In genomic region chr12:102438983-102439631, GRCm38 (mm10) we compare ENCODE assay signal across 8 mouse cellular contexts. TPM values are rescaled to one million over a fixed set of nuclear protein-coding genes. Genes with fewer than 3 reads are reported as not detected.
DNase-seq lines count a peak whose midpoint lies in the region; ATAC-seq lines count a peak whose summit lies in the region.

No protein-coding gene starts in this region.

- H3K4me1 ChIP-seq in heart, embryonic 13.5 days: peaks cover 28% of the 10 kb centered on the region
- H3K4me1 ChIP-seq in forebrain, embryonic 16.5 days (replicated peaks; ENCODE audit: control insufficient read depth, insufficient read depth, low read length): peaks cover 15% of the 10 kb centered on the region

- peak overlapping the region; percentile 75 for H3K4me3 ChIP-seq in heart, embryonic 13.5 days
- H3K4me3 ChIP-seq in forebrain, embryonic 16.5 days (replicated peaks; ENCODE audit: low read length): peak overlapping the region; percentile 53

- H3K9me3 ChIP-seq in heart, embryonic 13.5 days: no peaks in the 10 kb centered on the region
- no peaks in the 10 kb centered on the region for H3K9me3 ChIP-seq in forebrain, embryonic 16.5 days (ENCODE audit: control insufficient read depth, low read length)

- 0 out of 2 replicates have a peak, but pooled peaks have one; percentile 4 for ATAC-seq in heart, embryonic 13.5 days (ENCODE audit: extremely low read depth, insufficient number of reproducible peaks, low FRiP score, low TSS enrichment)
- ATAC-seq in forebrain, embryonic 16.5 days: peak; percentile 45
- ATAC-seq in megakaryocyte, adult 5-6 weeks (ENCODE audit: poor library complexity, severe bottlenecking): peak; percentile 23

- H3K27ac ChIP-seq in heart, embryonic 13.5 days (replicated peaks): peak overlapping the region; percentile 88
- H3K27ac ChIP-seq in forebrain, embryonic 16.5 days (ENCODE audit: low read length): no peak overlapping the region

- no peaks in the 10 kb centered on the region for H3K36me3 ChIP-seq in heart, embryonic 13.5 days
- no peaks in the 10 kb centered on the region for H3K36me3 ChIP-seq in forebrain, embryonic 16.5 days (ENCODE audit: control insufficient read depth, insufficient read depth)

- peak overlapping the region; percentile 87 for H3K9ac ChIP-seq in heart, embryonic 13.5 days
- peak overlapping the region; percentile 53 for H3K9ac ChIP-seq in forebrain, embryonic 16.5 days (replicated peaks; ENCODE audit: low read depth, low read length)

- no peak for DNase-seq in heart, adult 9 months (ENCODE audit: low spot score in 2 of 2)
- peak; percentile 32 for DNase-seq in ES-CJ7 (ENCODE audit: low read depth, low spot score)
- DNase-seq in embryo, embryonic 11 days: no peak
- DNase-seq in adipocyte (ENCODE audit: low spot score): no peak
- DNase-seq in adrenal gland, postnatal 36 days: no peak

- H3K27me3 ChIP-seq in heart, embryonic 13.5 days (replicated peaks): no peaks in the 10 kb centered on the region
- no peaks in the 10 kb centered on the region for H3K27me3 ChIP-seq in forebrain, embryonic 16.5 days (replicated peaks; ENCODE audit: control insufficient read depth, insufficient read depth, low read length)

- peak overlapping the region; percentile 78 for H3K4me2 ChIP-seq in heart, embryonic 13.5 days
- peak overlapping the region; percentile 59 for H3K4me2 ChIP-seq in forebrain, embryonic 16.5 days (ENCODE audit: low read length)

- 2% methylated on average over 20 of the region's 20 CpGs for WGBS in heart, embryonic 13.5 days
- 3% methylated on average over 20 of the region's 20 CpGs for WGBS in forebrain, embryonic 16.5 days

RNA-seq across cellular contexts. Expression of gene Lgmn, which starts 0.5 kb away (rescaled TPM):
- polyA plus RNA-seq in heart, embryonic 13.5 days (2015; fragmentation: Nextera tagmentation; extraction: Ambion mirVana): 119 and 122 TPM in 2 replicates
- polyA plus RNA-seq in forebrain, embryonic 16.5 days (2015; fragmentation: Nextera tagmentation; extraction: Ambion mirVana): 70.3 and 78.8 TPM in 2 replicates
- 37.6 and 39.2 TPM in 2 replicates for total RNA-seq in megakaryocyte, adult 5-6 weeks (2015)
- total RNA-seq in megakaryocyte, adult 5-6 weeks (2017): 28.7 and 33.0 TPM in 2 replicates
- total RNA-seq in adrenal gland, postnatal 36 days (2021): 100 to 1,000 TPM in 1 of 2 experiments, 10 to 100 TPM in 1; 92.0 to 125 TPM

RNA-seq across cellular contexts. Expression of gene Golga5, which starts 29.8 kb away (rescaled TPM):
- 22.3 and 22.8 TPM in 2 replicates for polyA plus RNA-seq in heart, embryonic 13.5 days (2015; fragmentation: Nextera tagmentation; extraction: Ambion mirVana)
- polyA plus RNA-seq in forebrain, embryonic 16.5 days (2015; fragmentation: Nextera tagmentation; extraction: Ambion mirVana): 33.2 and 35.5 TPM in 2 replicates
- 24.1 and 26.3 TPM in 2 replicates for total RNA-seq in megakaryocyte, adult 5-6 weeks (2015)
- 67.6 and 87.1 TPM in 2 replicates for total RNA-seq in megakaryocyte, adult 5-6 weeks (2017)
- total RNA-seq in adrenal gland, postnatal 36 days (2021): 10 to 100 TPM; 40.3 to 42.2 TPM
